Mouse (Mus musculus) inflammation-experienced regulatory T-cells, adult 6 months (primary cell): ENCODE measurements around the gene Gnptg. TPM values are rescaled to one million over a fixed set of nuclear protein-coding genes. Genes with fewer than 3 reads are reported as not detected.
"Not testable (repeated sequence)": the region's sequence is repeated elsewhere in the genome, so short reads cannot be mapped to it uniquely, and the experiment has no call there.

Source experiments
- ATAC-seq: one replicate; pipeline ENCODE4 v1.8.0; 2017
- polyA plus RNA-seq, 3 experiments: library from polyadenylated mRNA; unstranded; fragments of 100-300 nt; shearing (Covaris generic); gene quantifications; one replicate each; pipeline ENCODE4 v1.2.1; 2017

Gene Gnptg
- polyA plus RNA-seq, 3 experiments from 2014 or later, result 43.0 to 79.2 (median 61.5) TPM

GRCm38 (mm10) chr17:25243131-25243780 is 3.3 kb upstream of the Gnptg start:
- no peak for ATAC-seq

DNA sequence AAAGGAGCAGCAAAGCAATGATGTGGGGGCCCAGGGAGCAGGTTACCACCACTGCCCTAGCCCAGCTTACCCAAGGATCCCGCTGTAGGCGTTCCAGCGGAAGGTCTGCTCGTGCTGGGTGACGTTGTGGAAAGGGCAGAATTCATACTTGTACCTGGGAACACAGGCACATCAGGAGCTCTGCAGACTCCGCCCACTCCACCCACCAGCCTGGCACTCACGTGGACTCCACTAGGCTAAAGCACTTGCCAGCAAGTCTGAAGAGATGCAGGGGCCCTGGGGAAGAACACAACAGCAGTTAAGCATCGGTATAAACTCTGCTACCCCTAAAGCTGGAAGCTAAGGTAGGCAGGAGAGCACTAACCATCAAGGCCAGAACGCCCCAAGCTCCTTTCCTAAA is 4.3 kb downstream of the Gnptg start:
- no peak for ATAC-seq

GRCm38 (mm10) chr17:25231621-25232020 is 8.3 kb downstream of the Gnptg start:
- not testable (repeated sequence) for ATAC-seq

DNA sequence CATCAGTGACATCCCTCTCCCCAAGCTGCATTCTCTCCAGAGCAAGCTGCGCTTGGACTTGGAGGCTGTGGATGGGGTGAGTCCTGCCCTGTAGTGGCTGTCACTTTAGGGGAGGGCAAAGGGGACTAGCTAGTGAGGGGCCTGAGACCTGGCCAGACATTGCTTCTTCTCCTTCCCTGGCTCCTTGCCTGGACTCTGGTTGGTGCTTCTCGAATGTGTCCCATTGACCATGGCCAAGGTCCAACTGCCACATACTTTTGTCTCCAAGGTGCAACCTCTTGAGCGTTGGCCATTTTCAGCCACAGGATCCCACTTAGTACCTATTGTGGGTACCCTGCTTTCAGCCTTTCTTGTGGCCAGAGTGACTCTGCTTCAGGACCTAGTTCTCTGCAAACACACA is 9.2 kb downstream of the Gnptg start:
- ATAC-seq, result no peak

GRCm38 (mm10) chr17:25230014-25230655 is 9.8 kb downstream of the Gnptg start:
- not testable (repeated sequence) for ATAC-seq

DNA sequence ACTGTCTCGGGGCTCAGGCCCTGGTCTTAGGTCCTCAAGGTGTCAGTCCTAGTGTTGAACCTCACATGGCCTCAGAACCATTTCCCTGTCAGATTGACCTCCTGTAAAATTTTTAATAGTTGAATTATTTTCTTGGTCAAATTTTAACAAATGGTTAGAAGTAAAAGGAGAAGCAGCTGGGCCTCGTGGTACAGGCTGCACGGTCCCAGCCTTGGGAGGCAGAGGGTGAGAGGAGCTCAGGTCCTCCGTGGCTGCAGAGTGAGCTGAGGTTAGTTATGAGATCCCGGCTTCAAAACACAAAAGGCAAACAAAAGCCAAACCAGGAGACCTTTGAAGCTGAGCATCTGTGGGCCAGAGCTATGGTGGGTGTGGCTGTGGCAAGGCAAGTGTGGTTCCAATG is 11.9 kb downstream of the Gnptg start:
- ATAC-seq, result no peak

DNA sequence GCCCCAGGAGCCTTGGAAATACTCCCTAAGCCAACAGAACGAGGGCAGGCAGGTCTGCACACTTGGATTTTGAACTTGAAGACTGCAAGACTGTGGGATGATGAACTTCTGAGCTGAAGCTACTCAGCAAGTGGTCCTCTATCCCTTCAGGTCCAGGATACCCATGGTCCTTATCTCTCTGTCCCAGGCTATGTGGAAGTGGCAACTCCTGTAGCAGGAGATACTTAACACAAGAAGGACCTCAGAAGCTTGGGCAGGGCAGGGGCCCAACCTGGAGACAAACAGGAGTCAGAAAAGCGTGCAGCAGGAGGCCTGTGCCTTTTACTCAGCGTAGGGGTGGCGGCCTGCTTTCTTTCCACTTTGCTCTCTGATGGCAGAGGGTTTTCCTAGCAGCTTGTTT is 14.3 kb downstream of the Gnptg start:
- no peak for ATAC-seq

GRCm38 (mm10) chr17:25224586-25225222 is 15.2 kb downstream of the Gnptg start:
- ATAC-seq, result peak; percentile 86

DNA sequence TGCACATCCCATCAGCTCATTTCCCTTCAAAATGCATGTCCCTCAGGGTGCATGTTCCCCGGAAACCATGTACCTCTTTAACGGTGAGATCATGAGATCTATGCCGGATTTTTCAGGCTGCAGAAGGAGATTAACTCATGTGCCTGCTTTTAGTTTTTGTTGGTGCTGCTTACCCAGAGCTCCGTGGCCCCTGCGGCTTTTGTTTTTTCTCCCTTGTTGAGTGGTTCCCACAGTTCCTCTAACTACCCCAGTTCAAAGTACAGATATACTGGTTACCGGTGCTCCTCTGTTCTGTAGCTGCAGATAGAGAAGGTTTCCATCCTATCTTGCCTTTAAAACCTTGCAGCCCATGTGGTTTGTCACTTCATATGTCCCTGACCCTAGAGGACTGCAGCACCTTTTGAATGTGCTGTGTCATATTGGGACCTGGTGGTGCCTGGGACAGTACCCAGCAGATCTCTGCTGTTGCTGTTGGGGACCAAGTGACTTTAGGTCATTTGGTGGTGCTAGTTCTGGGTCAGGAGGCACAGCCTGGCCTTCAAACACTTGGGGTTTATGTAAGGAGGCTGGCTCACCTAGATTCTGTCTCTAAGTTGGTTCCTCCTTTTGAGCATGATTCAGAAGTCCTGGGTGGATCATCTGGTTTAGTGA is 16.8 kb downstream of the Gnptg start:
- peak; percentile 2 for ATAC-seq

GRCm38 (mm10) chr17:25222504-25222940 is 17.4 kb downstream of the Gnptg start:
- ATAC-seq, result peak; percentile 41

- ATAC-seq, result peak; percentile 8
These were observed 18.0 kb downstream of the Gnptg start for GRCm38 (mm10) chr17:25221821-25222503.

- no peak for ATAC-seq
These were observed 19.2 kb downstream of the Gnptg start for GRCm38 (mm10) chr17:25220746-25221145.

DNA sequence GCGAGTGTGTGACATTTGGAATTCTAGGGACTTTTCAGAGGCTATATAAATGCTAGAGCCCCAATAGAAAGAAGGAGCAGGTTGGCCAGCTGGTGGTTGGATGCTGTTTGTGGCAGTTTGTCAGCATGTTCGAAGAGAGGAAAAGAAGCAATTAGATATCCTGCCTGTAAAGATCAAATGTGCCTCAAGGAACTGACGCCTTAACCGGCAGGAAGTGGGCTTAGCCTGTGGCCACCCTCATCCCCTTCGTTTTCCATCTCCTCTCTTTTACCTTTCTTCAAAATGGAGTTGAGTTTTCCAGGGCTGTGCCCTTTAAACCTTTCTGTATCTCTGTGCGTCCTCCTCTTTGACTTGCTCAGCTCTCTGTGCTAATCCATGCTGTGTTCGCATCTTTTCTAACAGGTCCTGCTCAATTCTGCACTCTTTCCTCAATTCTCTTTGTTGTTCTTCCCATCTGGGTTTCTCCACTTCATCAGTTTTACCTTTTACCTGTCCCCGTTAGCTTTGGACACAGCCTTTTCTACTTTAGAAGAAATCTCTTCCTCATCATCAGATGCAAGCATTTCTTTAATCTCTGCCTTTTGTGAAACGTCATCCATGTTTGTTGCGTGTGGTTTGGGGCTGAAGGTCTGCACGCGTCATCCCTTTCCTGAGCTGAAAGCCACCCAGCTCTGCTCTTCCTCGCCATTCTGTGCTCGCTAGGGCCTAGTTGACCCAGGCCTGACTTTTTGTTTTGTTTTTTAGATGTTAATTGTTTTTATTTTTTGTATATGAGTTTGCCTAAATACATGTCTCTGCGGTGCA is 20.2 kb downstream of the Gnptg start:
- ATAC-seq, result peak; percentile 46

- no peak for ATAC-seq
These were observed 21.0 kb downstream of the Gnptg start for GRCm38 (mm10) chr17:25218967-25219366.

GRCm38 (mm10) chr17:25215431-25215830 is 24.5 kb downstream of the Gnptg start:
- no peak for ATAC-seq

- ATAC-seq, result no peak
These were observed 28.2 kb downstream of the Gnptg start for GRCm38 (mm10) chr17:25211705-25212104.

GRCm38 (mm10) chr17:25210680-25211466 is 29.1 kb downstream of the Gnptg start:
- no peak for ATAC-seq

GRCm38 (mm10) chr17:25210006-25210405 is 29.9 kb downstream of the Gnptg start:
- no peak for ATAC-seq

GRCm38 (mm10) chr17:25202401-25202800 is 37.5 kb downstream of the Gnptg start:
- ATAC-seq, result no peak

DNA sequence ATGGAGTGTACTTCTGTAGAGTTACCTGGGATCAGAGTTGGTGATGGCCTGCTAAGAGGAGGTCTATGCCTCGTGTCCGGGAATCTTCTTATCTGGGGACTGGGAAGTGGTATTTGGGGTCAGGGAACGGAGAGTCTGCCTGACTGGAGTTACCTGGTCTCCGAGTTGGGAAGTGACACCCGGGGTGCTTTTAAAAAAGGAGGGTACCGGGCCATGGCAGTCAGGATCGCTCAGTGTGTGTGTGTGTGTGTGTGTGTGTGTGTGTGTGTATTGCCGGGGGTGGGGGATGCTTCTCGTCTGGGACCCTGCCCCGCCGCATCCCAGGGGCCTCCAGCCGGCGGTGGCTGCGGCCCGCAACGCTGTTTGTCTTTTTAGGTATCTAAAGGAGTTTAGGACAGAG is 50.8 kb downstream of the Gnptg start:
- no peak for ATAC-seq
